Mouse (Mus musculus): Measurements from ENCODE around the gene Plcl2. TPM values are rescaled to one million over a fixed set of nuclear protein-coding genes. Genes with fewer than 3 reads are reported as not detected.
"Not testable (repeated sequence)": the region's sequence is repeated elsewhere in the genome, so short reads cannot be mapped to it uniquely, and the experiment has no call there.

Gene Plcl2
- polyA plus RNA-seq, 1 experiment from 2014 or later = 3.9 TPM

DNA sequence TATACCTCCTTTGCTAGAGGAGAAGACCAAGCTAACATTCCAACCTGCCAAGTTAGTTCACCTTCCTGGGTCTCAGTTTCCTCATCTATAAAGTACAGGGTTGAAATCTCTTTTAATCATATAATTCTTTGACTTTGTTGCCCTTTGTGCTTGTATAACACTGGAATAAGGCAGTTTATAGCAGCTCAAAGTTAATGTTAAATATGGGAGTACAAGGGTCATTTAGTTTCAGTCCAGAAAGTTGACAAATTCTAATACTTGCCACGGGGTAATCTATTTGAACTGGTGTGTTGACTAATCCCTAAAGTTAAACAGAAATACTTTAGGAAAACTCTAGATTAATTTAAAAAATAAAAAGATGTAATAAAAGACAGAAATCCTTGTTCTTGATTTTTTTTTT, 35.7 kb downstream of the Plcl2 start:
- no peak overlapping the region for H3K9ac ChIP-seq (ENCODE audit: low read length)
- no peak overlapping the region for H3K4me3 ChIP-seq (ENCODE audit: low read length)
- H3K36me3 ChIP-seq (ENCODE audit: control insufficient read depth, insufficient read depth) = peaks cover 3% of the 10 kb centered on the region; the same call in 1 of the 2 replicates
- peaks cover 4% of the 10 kb centered on the region for H3K9me3 ChIP-seq (replicated peaks; ENCODE audit: control insufficient read depth, low read length)
- H3K27ac ChIP-seq (ENCODE audit: low read length) = no peak overlapping the region
- no peak for ATAC-seq (replicated peaks; ENCODE audit: extremely low read depth, insufficient read depth, low FRiP score)
- no peak overlapping the region for H3K4me2 ChIP-seq (ENCODE audit: low read depth, low read length)
- no peaks in the 10 kb centered on the region for H3K27me3 ChIP-seq (ENCODE audit: control insufficient read depth, insufficient read depth, low read length)
- H3K4me1 ChIP-seq (ENCODE audit: control insufficient read depth, insufficient read depth, low read length) = no peaks in the 10 kb centered on the region
- WGBS = 81% methylated on average over 1 of the region's 1 CpGs

DNA sequence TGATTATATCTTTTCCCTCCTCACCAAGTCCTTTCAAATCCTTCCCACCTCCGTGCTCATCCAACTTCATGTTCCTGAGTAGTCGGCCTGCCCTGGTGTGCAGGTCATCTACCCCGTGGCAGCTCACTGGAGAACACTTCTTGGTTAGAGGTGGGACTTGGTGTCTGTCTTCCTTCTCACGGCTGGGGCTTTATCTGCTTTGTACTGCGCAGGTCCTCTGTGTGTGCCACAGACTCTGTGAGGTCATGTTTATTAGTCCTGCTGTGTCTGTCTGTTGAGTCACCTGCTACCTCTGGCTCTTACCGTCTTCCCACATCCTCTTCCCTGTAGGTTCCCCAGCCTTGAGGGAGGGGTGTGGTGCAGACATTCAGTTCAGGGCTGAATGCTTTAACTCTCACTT, 36.1 kb downstream of the Plcl2 start:
- WGBS = 52% methylated on average over 6 of the region's 6 CpGs
- H3K27me3 ChIP-seq (ENCODE audit: control insufficient read depth, insufficient read depth, low read length) = no peaks in the 10 kb centered on the region
- H3K4me1 ChIP-seq (ENCODE audit: control insufficient read depth, insufficient read depth, low read length) = no peaks in the 10 kb centered on the region
- ATAC-seq (replicated peaks; ENCODE audit: extremely low read depth, insufficient read depth, low FRiP score) = peak; percentile 63; the same call in 1 of the 2 replicates
- peaks cover 3% of the 10 kb centered on the region; the same call in 1 of the 2 replicates for H3K36me3 ChIP-seq (ENCODE audit: control insufficient read depth, insufficient read depth)
- no peak overlapping the region for H3K9ac ChIP-seq (ENCODE audit: low read length)
- H3K9me3 ChIP-seq (replicated peaks; ENCODE audit: control insufficient read depth, low read length) = peaks cover 4% of the 10 kb centered on the region
- no peak overlapping the region for H3K27ac ChIP-seq (ENCODE audit: low read length)
- H3K4me3 ChIP-seq (ENCODE audit: low read length) = no peak overlapping the region
- H3K4me2 ChIP-seq (ENCODE audit: low read depth, low read length) = no peak overlapping the region

DNA sequence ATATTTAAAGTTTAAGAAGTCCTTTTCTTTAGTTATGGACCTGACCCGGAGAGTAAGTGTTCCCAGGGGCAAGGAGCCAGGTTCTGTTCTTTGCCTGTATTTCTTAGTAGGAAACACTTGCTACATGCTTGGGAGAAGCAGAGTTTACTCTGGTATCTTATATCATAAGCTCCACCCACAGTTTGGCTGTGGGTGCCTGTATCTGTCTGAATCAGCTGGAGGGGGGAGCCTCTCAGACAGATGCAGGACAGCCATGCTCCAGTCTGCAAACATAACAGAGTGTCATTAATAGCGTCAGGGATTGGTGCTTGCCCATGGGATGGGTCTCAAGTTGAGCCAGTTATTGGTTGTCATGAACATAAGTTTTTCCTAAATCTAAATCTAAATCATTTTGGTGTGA, 42.9 kb downstream of the Plcl2 start:
- Histone ChIP-seq H3K9me3 (replicated peaks; ENCODE audit: control insufficient read depth, low read length) (no peaks in the 10 kb centered on the region), H3K4me2 (ENCODE audit: low read depth, low read length) (no peak overlapping the region), H3K27me3 (ENCODE audit: control insufficient read depth, insufficient read depth, low read length) (no peaks in the 10 kb centered on the region), H3K36me3 (ENCODE audit: control insufficient read depth, insufficient read depth) (no peaks in the 10 kb centered on the region), H3K9ac (ENCODE audit: low read length) (no peak overlapping the region), H3K4me1 (ENCODE audit: control insufficient read depth, insufficient read depth, low read length) (no peaks in the 10 kb centered on the region), H3K27ac (ENCODE audit: low read length) (no peak overlapping the region), H3K4me3 (ENCODE audit: low read length) (no peak overlapping the region)
- 83% methylated on average over 2 of the region's 2 CpGs for WGBS
- ATAC-seq (replicated peaks; ENCODE audit: extremely low read depth, insufficient read depth, low FRiP score) = no peak

DNA sequence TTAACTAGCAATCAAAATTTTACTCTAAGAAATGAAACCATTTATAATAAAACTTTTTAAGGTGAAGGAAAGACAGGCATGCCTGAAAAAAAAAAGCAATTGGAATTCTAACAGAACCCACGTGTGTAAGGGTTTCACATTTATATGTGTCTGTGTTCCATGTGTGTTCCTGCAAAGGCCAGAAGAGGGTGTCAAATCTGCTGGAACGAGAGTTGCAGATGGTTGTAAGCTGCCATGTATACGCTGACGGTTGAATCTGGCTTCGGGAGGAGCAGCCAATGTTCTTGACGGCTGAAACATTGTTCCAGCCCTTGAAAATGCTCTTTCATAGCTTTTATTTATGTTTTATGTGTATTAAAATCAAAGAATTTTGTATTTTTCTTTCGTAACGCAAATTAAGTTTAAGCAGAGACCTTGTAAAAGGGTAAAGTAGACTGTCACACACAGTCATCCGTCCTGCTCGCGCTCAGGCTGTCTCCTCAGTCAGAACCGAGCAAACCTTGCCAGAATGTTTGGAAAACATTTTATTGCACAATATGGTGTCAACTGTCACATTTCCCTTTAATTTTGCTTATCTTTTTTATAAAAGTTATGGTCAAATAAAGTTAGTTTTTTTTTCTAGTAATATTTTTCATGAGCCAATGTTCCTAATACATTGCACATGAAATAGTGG, 48.5 kb downstream of the Plcl2 start:
- Histone ChIP-seq H3K36me3 (ENCODE audit: control insufficient read depth, insufficient read depth) (no peaks in the 10 kb centered on the region), H3K4me2 (ENCODE audit: low read depth, low read length) (no peak overlapping the region), H3K9ac (ENCODE audit: low read length) (no peak overlapping the region), H3K4me3 (ENCODE audit: low read length) (no peak overlapping the region), H3K4me1 (ENCODE audit: control insufficient read depth, insufficient read depth, low read length) (no peaks in the 10 kb centered on the region), H3K27ac (ENCODE audit: low read length) (no peak overlapping the region), H3K9me3 (replicated peaks; ENCODE audit: control insufficient read depth, low read length) (no peaks in the 10 kb centered on the region), H3K27me3 (ENCODE audit: control insufficient read depth, insufficient read depth, low read length) (no peaks in the 10 kb centered on the region)
- WGBS = 84% methylated on average over 12 of the region's 12 CpGs
- no peak for ATAC-seq (replicated peaks; ENCODE audit: extremely low read depth, insufficient read depth, low FRiP score)

DNA sequence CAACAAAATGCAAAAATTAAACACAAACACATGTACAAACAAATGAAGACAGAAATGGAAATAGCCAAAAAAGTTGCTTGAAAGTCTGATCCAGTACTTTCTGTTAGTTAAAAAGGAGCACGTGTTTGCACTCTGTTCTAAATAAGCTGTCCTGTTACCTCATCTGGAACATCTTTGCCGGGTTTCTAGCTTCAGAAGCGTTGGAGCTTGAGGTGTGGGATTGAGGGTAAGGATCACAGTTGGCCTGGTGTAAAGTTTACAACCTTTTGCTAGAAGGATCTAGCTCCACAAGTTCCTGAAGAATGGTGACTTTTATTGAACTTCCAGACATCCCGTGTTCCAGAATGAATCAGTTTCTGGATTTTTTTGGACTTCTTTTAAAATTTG, 49.0 kb downstream of the Plcl2 start:
- Histone ChIP-seq H3K9me3 (replicated peaks; ENCODE audit: control insufficient read depth, low read length) (no peaks in the 10 kb centered on the region), H3K4me1 (ENCODE audit: control insufficient read depth, insufficient read depth, low read length) (no peaks in the 10 kb centered on the region), H3K27me3 (ENCODE audit: control insufficient read depth, insufficient read depth, low read length) (no peaks in the 10 kb centered on the region), H3K36me3 (ENCODE audit: control insufficient read depth, insufficient read depth) (no peaks in the 10 kb centered on the region), H3K4me2 (ENCODE audit: low read depth, low read length) (no peak overlapping the region), H3K4me3 (ENCODE audit: low read length) (no peak overlapping the region), H3K9ac (ENCODE audit: low read length) (no peak overlapping the region), H3K27ac (ENCODE audit: low read length) (no peak overlapping the region)
- ATAC-seq (replicated peaks; ENCODE audit: extremely low read depth, insufficient read depth, low FRiP score) = no peak
- WGBS = 74% methylated on average over 4 of the region's 4 CpGs

DNA sequence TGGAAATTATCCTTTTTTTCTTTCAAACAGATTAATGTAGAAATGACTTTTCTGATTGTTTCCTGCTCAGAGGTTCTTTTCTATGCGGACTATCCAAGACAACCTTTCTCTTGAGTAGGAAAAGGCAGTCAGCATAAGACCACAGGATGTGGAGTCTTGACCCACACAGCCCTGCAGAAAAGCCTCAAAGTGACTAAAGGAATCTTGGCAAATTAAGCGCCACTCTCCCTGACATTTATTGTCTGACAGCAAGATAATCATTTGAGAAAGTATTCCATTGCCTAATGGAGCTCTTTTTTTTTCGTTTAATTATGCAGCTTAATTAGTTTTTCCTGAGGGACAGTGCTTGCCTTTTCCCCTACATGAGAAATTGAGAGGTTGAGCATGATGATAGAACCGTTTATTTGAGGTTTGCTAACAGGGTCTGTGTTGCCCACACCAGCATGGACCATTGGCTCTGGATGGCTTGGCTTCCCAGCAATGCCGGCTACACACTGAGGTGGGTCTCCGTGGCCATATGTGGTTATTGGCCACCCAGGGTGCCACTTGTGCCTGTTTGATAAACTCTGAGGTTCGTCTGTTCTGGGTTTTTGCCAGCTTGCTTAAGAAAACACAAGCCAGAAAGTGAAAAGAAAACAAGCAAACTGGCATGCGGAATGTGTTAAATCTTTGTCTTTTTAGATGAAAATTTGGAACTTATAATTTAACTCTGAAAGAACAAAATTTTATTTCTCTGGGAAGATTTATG, 56.3 kb downstream of the Plcl2 start:
- Histone ChIP-seq H3K27ac (ENCODE audit: low read length) (no peak overlapping the region), H3K4me1 (ENCODE audit: control insufficient read depth, insufficient read depth, low read length) (peaks cover 5% of the 10 kb centered on the region), H3K9ac (ENCODE audit: low read length) (no peak overlapping the region), H3K36me3 (ENCODE audit: control insufficient read depth, insufficient read depth) (no peaks in the 10 kb centered on the region), H3K27me3 (ENCODE audit: control insufficient read depth, insufficient read depth, low read length) (no peaks in the 10 kb centered on the region), H3K4me2 (ENCODE audit: low read depth, low read length) (no peak overlapping the region), H3K9me3 (replicated peaks; ENCODE audit: control insufficient read depth, low read length) (no peaks in the 10 kb centered on the region), H3K4me3 (ENCODE audit: low read length) (no peak overlapping the region)
- no peak for ATAC-seq (replicated peaks; ENCODE audit: extremely low read depth, insufficient read depth, low FRiP score)
- WGBS = 48% methylated on average over 8 of the region's 8 CpGs

DNA sequence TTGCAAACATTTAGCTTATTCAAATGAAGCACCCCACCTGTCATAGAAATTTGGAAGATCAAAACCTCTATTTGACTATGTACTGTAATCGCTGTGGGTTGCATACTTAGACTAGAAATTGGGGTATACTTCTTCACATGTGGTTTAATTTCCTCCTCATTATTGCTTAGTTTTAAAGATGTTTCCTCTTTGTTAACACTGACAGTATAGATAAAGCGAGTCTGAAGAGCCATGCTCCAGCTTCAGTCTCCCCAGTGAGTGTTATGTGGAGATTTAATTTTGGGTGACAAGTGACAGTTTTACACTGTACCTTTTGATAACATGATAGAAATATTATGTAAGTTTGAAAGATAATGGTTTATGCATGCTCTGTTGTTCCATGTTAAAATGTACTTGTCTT, 59.6 kb downstream of the Plcl2 start:
- Histone ChIP-seq H3K4me1 (ENCODE audit: control insufficient read depth, insufficient read depth, low read length) (peaks cover 5% of the 10 kb centered on the region), H3K4me2 (ENCODE audit: low read depth, low read length) (no peak overlapping the region), H3K36me3 (ENCODE audit: control insufficient read depth, insufficient read depth) (no peaks in the 10 kb centered on the region), H3K4me3 (ENCODE audit: low read length) (no peak overlapping the region), H3K9ac (ENCODE audit: low read length) (no peak overlapping the region), H3K27ac (ENCODE audit: low read length) (no peak overlapping the region), H3K9me3 (replicated peaks; ENCODE audit: control insufficient read depth, low read length) (no peaks in the 10 kb centered on the region), H3K27me3 (ENCODE audit: control insufficient read depth, insufficient read depth, low read length) (no peaks in the 10 kb centered on the region)
- no peak for ATAC-seq (replicated peaks; ENCODE audit: extremely low read depth, insufficient read depth, low FRiP score)
- WGBS = 89% methylated on average over 2 of the region's 2 CpGs

DNA sequence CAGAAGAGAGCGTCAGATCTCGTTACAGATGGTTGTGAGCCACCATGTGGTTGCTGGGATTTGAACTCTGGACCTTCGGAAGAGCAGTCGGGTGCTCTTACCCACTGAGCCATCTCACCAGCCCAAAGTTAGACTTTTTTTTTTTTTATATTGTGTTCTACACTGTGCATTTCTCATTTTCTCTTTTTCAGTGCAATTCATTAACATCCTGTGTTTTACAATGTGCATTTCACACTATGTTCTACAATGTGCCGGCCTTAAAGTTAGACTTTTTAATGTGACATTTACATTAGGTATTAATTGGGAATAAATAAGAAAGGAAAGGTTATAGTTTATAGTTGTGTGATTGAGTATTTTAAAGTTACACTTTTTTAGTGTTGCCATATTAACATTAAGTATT, 61.0 kb downstream of the Plcl2 start:
- H3K9me3 ChIP-seq (replicated peaks; ENCODE audit: control insufficient read depth, low read length); H3K36me3 ChIP-seq (ENCODE audit: control insufficient read depth, insufficient read depth); H3K4me3 ChIP-seq (ENCODE audit: low read length); H3K4me2 ChIP-seq (ENCODE audit: low read depth, low read length); ATAC-seq (replicated peaks; ENCODE audit: extremely low read depth, insufficient read depth, low FRiP score); H3K27me3 ChIP-seq (ENCODE audit: control insufficient read depth, insufficient read depth, low read length); H3K27ac ChIP-seq (ENCODE audit: low read length); H3K9ac ChIP-seq (ENCODE audit: low read length); H3K4me1 ChIP-seq (ENCODE audit: control insufficient read depth, insufficient read depth, low read length): not testable (repeated sequence)
- 94% methylated on average over 5 of the region's 5 CpGs for WGBS

DNA sequence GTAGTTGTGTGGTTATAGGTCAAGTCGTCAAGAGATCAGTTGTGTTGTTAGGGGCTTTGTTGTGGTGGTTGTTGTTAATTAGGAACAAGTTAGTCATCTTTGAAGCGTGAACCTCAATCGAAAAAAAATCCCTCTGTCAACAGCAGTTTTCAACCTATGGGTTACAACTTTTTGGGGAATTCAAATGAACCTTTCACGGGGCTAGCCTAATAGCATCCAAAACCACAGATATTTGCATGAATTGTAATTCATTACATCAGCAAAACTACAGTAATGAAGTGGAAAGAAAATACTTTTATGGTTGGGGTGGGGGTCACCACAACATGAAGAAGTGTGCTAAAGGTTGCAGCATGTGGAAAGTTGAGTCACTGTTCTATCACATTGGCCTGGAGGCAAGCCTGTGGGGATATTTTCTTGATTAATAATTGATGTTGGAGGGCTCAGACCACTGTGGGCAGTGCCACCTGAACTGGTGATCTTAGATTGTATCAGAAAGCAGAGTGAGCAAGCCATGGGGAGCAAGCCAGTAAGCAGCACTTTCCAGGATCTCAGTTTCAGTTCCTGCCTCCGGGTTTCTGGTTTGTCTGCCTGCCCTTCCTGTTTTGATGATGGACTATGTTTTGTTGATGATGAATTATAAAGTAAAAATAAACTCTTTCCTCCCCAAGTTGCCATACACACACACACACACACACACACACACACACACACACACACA, 61.6 kb downstream of the Plcl2 start:
- no peaks in the 10 kb centered on the region for H3K27me3 ChIP-seq (ENCODE audit: control insufficient read depth, insufficient read depth, low read length)
- H3K9ac ChIP-seq (ENCODE audit: low read length) = no peak overlapping the region
- ATAC-seq (replicated peaks; ENCODE audit: extremely low read depth, insufficient read depth, low FRiP score) = no peak
- H3K4me1 ChIP-seq (ENCODE audit: control insufficient read depth, insufficient read depth, low read length) = no peaks in the 10 kb centered on the region; the same call in 1 of the 2 replicates
- no peaks in the 10 kb centered on the region for H3K36me3 ChIP-seq (ENCODE audit: control insufficient read depth, insufficient read depth)
- no peaks in the 10 kb centered on the region for H3K9me3 ChIP-seq (replicated peaks; ENCODE audit: control insufficient read depth, low read length)
- WGBS = 73% methylated on average over 5 of the region's 5 CpGs
- no peak overlapping the region for H3K4me3 ChIP-seq (ENCODE audit: low read length)
- H3K4me2 ChIP-seq (ENCODE audit: low read depth, low read length) = no peak overlapping the region
- H3K27ac ChIP-seq (ENCODE audit: low read length) = no peak overlapping the region
